Mouse (Mus musculus): ENCODE measurements at regions not wholly inside any gene's neighbourhood (a gene's known extent, or its start where the extent isn't known, plus 50 kb on each side); places are given as distances from the start of the nearest gene placed in this dataset.
"Not testable (repeated sequence)": the region's sequence is repeated elsewhere in the genome, so short reads cannot be mapped to it uniquely, and the experiment has no call there.

GRCm38 (mm10) chr4:124368831-124369230 lies 241.8 kb downstream of the 3100002H09Rik start:
- H3K9me3 ChIP-seq (ENCODE audit: control insufficient read depth, low read depth, low read length): no peaks in the 10 kb centered on the region
- WGBS: 83% methylated on average over 3 of the region's 3 CpGs
- H3K4me3 ChIP-seq (ENCODE audit: low read depth, low read length): no peak overlapping the region
- no peaks in the 10 kb centered on the region for H3K27me3 ChIP-seq (ENCODE audit: control insufficient read depth, insufficient read depth, low read length)
- H3K27ac ChIP-seq (ENCODE audit: low read length): no peak overlapping the region
- no peaks in the 10 kb centered on the region for H3K36me3 ChIP-seq (ENCODE audit: control insufficient read depth, insufficient read depth, low read length)
- H3K4me2 ChIP-seq (replicated peaks; ENCODE audit: low read depth, low read length): no peak overlapping the region
- H3K9ac ChIP-seq (replicated peaks; ENCODE audit: low read depth, low read length): no peak overlapping the region
- H3K4me1 ChIP-seq (ENCODE audit: control insufficient read depth, insufficient read depth, low read length): no peaks in the 10 kb centered on the region
- ATAC-seq (ENCODE audit: insufficient number of reproducible peaks, insufficient read depth, low FRiP score, low read depth): no peak

- Histone ChIP-seq H3K27me3 (ENCODE audit: control insufficient read depth, insufficient read depth, low read length) (no peaks in the 10 kb centered on the region), H3K4me3 (ENCODE audit: low read depth, low read length) (no peak overlapping the region), H3K9ac (replicated peaks; ENCODE audit: low read depth, low read length) (no peak overlapping the region), H3K4me1 (ENCODE audit: control insufficient read depth, insufficient read depth, low read length) (no peaks in the 10 kb centered on the region), H3K36me3 (ENCODE audit: control insufficient read depth, insufficient read depth, low read length) (no peaks in the 10 kb centered on the region), H3K27ac (ENCODE audit: low read length) (no peak overlapping the region), H3K4me2 (replicated peaks; ENCODE audit: low read depth, low read length) (no peak overlapping the region), H3K9me3 (ENCODE audit: control insufficient read depth, low read depth, low read length) (no peaks in the 10 kb centered on the region)
- 84% methylated on average over 10 of the region's 10 CpGs for WGBS
- no peak for ATAC-seq (ENCODE audit: insufficient number of reproducible peaks, insufficient read depth, low FRiP score, low read depth)
These were observed 242.5 kb downstream of the 3100002H09Rik start for GRCm38 (mm10) chr4:124368085-124368484.

- H3K9ac ChIP-seq (replicated peaks; ENCODE audit: low read depth, low read length): no peak overlapping the region
- H3K4me3 ChIP-seq (ENCODE audit: low read depth, low read length): no peak overlapping the region
- WGBS: 57% methylated on average over 6 of the region's 6 CpGs
- no peak overlapping the region for H3K4me2 ChIP-seq (replicated peaks; ENCODE audit: low read depth, low read length)
- no peak overlapping the region for H3K27ac ChIP-seq (ENCODE audit: low read length)
- no peak for ATAC-seq (ENCODE audit: insufficient number of reproducible peaks, insufficient read depth, low FRiP score, low read depth)
- H3K36me3 ChIP-seq (ENCODE audit: control insufficient read depth, insufficient read depth, low read length): no peaks in the 10 kb centered on the region
- no peaks in the 10 kb centered on the region for H3K4me1 ChIP-seq (ENCODE audit: control insufficient read depth, insufficient read depth, low read length)
- no peaks in the 10 kb centered on the region for H3K9me3 ChIP-seq (ENCODE audit: control insufficient read depth, low read depth, low read length)
- H3K27me3 ChIP-seq (ENCODE audit: control insufficient read depth, insufficient read depth, low read length): no peaks in the 10 kb centered on the region
These were observed 250.1 kb downstream of the 3100002H09Rik start for GRCm38 (mm10) chr4:124360578-124360908.

GRCm38 (mm10) chr4:124359707-124360577 lies 250.7 kb downstream of the 3100002H09Rik start:
- no peak overlapping the region for H3K27ac ChIP-seq (ENCODE audit: low read length)
- no peak for ATAC-seq (ENCODE audit: insufficient number of reproducible peaks, insufficient read depth, low FRiP score, low read depth)
- no peaks in the 10 kb centered on the region for H3K9me3 ChIP-seq (ENCODE audit: control insufficient read depth, low read depth, low read length)
- H3K4me3 ChIP-seq (ENCODE audit: low read depth, low read length): no peak overlapping the region
- no peak overlapping the region for H3K4me2 ChIP-seq (replicated peaks; ENCODE audit: low read depth, low read length)
- H3K9ac ChIP-seq (replicated peaks; ENCODE audit: low read depth, low read length): no peak overlapping the region
- 47% methylated on average over 13 of the region's 13 CpGs for WGBS
- no peaks in the 10 kb centered on the region for H3K4me1 ChIP-seq (ENCODE audit: control insufficient read depth, insufficient read depth, low read length)
- no peaks in the 10 kb centered on the region for H3K27me3 ChIP-seq (ENCODE audit: control insufficient read depth, insufficient read depth, low read length)
- no peaks in the 10 kb centered on the region for H3K36me3 ChIP-seq (ENCODE audit: control insufficient read depth, insufficient read depth, low read length)

GRCm38 (mm10) chr4:124358456-124358855 lies 252.1 kb downstream of the 3100002H09Rik start:
- not testable (repeated sequence) for H3K4me2 ChIP-seq (replicated peaks; ENCODE audit: low read depth, low read length); H3K36me3 ChIP-seq (ENCODE audit: control insufficient read depth, insufficient read depth, low read length); H3K9me3 ChIP-seq (ENCODE audit: control insufficient read depth, low read depth, low read length); H3K4me1 ChIP-seq (ENCODE audit: control insufficient read depth, insufficient read depth, low read length); H3K27me3 ChIP-seq (ENCODE audit: control insufficient read depth, insufficient read depth, low read length); H3K4me3 ChIP-seq (ENCODE audit: low read depth, low read length); H3K27ac ChIP-seq (ENCODE audit: low read length); H3K9ac ChIP-seq (replicated peaks; ENCODE audit: low read depth, low read length)
- ATAC-seq (ENCODE audit: insufficient number of reproducible peaks, insufficient read depth, low FRiP score, low read depth): 0 out of 2 replicates have a peak, but pooled peaks have one; percentile 23
- 0% methylated on average over 2 of the region's 8 CpGs for WGBS

GRCm38 (mm10) chr4:124350361-124350760 lies 260.2 kb downstream of the 3100002H09Rik start:
- Histone ChIP-seq H3K36me3 (ENCODE audit: control insufficient read depth, insufficient read depth, low read length) (no peaks in the 10 kb centered on the region), H3K4me2 (replicated peaks; ENCODE audit: low read depth, low read length) (no peak overlapping the region), H3K4me3 (ENCODE audit: low read depth, low read length) (no peak overlapping the region), H3K9me3 (ENCODE audit: control insufficient read depth, low read depth, low read length) (no peaks in the 10 kb centered on the region), H3K27ac (ENCODE audit: low read length) (no peak overlapping the region), H3K4me1 (ENCODE audit: control insufficient read depth, insufficient read depth, low read length) (no peaks in the 10 kb centered on the region), H3K9ac (replicated peaks; ENCODE audit: low read depth, low read length) (no peak overlapping the region), H3K27me3 (ENCODE audit: control insufficient read depth, insufficient read depth, low read length) (no peaks in the 10 kb centered on the region)
- WGBS: 87% methylated on average over 3 of the region's 3 CpGs
- ATAC-seq (ENCODE audit: insufficient number of reproducible peaks, insufficient read depth, low FRiP score, low read depth): no peak

- no peak for ATAC-seq (ENCODE audit: insufficient number of reproducible peaks, insufficient read depth, low FRiP score, low read depth)
- Histone ChIP-seq H3K27ac (ENCODE audit: low read length) (no peak overlapping the region), H3K4me1 (ENCODE audit: control insufficient read depth, insufficient read depth, low read length) (no peaks in the 10 kb centered on the region), H3K36me3 (ENCODE audit: control insufficient read depth, insufficient read depth, low read length) (no peaks in the 10 kb centered on the region), H3K9me3 (ENCODE audit: control insufficient read depth, low read depth, low read length) (no peaks in the 10 kb centered on the region), H3K9ac (replicated peaks; ENCODE audit: low read depth, low read length) (no peak overlapping the region), H3K4me2 (replicated peaks; ENCODE audit: low read depth, low read length) (no peak overlapping the region), H3K4me3 (ENCODE audit: low read depth, low read length) (no peak overlapping the region), H3K27me3 (ENCODE audit: control insufficient read depth, insufficient read depth, low read length) (no peaks in the 10 kb centered on the region)
- WGBS: 49% methylated on average over 15 of the region's 15 CpGs
These were observed 260.9 kb downstream of the 3100002H09Rik start for GRCm38 (mm10) chr4:124349610-124350295.

- Histone ChIP-seq H3K27me3 (ENCODE audit: control insufficient read depth, insufficient read depth, low read length) (no peaks in the 10 kb centered on the region), H3K4me1 (ENCODE audit: control insufficient read depth, insufficient read depth, low read length) (no peaks in the 10 kb centered on the region), H3K27ac (ENCODE audit: low read length) (no peak overlapping the region), H3K9ac (replicated peaks; ENCODE audit: low read depth, low read length) (no peak overlapping the region), H3K36me3 (ENCODE audit: control insufficient read depth, insufficient read depth, low read length) (no peaks in the 10 kb centered on the region), H3K4me3 (ENCODE audit: low read depth, low read length) (no peak overlapping the region), H3K9me3 (ENCODE audit: control insufficient read depth, low read depth, low read length) (0 out of 2 replicates have a peak, but pooled peaks cover 1% of the 10 kb centered on the region), H3K4me2 (replicated peaks; ENCODE audit: low read depth, low read length) (no peak overlapping the region)
- WGBS: 26% methylated on average over 3 of the region's 3 CpGs
- no peak for ATAC-seq (ENCODE audit: insufficient number of reproducible peaks, insufficient read depth, low FRiP score, low read depth)
These were observed 261.5 kb downstream of the 3100002H09Rik start for GRCm38 (mm10) chr4:124349055-124349454.

Measured in stomach, embryonic 14.5 days (tissue).